Mouse (Mus musculus) left cerebral cortex, postnatal 10 days (tissue): ENCODE data around the gene Olfr69. TPM values are rescaled to one million over a fixed set of nuclear protein-coding genes. Genes with fewer than 3 reads are reported as not detected.
"Not testable (repeated sequence)": the region's sequence is repeated elsewhere in the genome, so short reads cannot be mapped to it uniquely, and the experiment has no call there.

ENCODE experiments used
- DNase-seq, 2 experiments: peaks; one replicate each; pipeline ENCODE4 v3.0.0; 2021 to 2022; ENCODE audit warnings: low spot score in 2 of 2, mixed read lengths in 1 of 2; ENCODE audit errors: extremely low spot score in 1 of 2
- intact Hi-C: fragments of 180-260 bp; cut with DNase I; formaldehyde crosslinking; loops from one replicate; pipeline ENCODE4 v1.15.1; 2025
- total RNA-seq, 2 experiments: library from RNA; stranded (reverse); gene quantifications; 2 replicates each; pipeline ENCODE4 v1.2.3; 2021

Gene Olfr69
- total RNA-seq = not detected

DNA sequence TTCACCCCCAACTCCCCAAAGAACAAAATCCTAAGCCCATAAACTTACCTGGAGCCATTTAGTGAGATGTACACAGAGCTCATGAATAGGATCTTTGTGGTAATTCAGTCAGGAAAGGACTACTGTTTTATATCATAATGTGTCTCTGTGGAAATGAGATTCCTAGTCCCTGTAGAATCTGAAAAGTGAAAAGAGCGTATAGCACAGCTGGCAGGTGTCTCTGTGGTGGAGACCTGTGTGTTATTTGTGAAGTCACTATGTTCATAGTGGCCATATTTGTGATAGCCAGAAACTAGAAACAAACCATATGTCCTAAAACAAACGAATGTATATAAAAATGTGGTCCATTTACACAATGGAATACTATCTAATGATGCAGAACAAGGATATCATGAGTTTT lies at the start of gene Olfr69:
Gene Olfr69, minus strand, starts transcription at position 101 of the 400 bp plus-strand sequence.
- intact Hi-C loops = no loop called here
- no peak for DNase-seq

DNA sequence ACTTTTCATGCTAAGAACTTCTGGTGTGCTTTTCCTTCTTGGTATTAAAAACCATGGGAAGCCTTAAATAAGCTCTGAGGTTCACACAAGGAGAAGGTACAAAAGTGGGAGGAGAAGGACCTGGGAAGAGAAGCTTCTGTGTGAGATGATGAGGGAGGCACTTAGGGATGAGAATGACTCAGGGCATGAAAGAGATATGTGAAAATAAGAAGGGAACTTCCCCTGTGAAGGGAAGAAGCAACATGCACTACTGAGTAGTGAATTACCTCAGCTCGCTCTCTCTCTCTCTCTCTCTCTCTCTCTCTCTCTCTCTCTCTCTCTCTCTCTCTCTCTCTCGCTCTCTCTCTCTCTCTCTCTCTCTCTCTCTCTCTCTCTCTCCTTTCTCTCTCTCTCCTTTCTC lies 43.7 kb upstream of the Olfr69 start:
- intact Hi-C loops, DNase-seq: not testable (repeated sequence)

DNA sequence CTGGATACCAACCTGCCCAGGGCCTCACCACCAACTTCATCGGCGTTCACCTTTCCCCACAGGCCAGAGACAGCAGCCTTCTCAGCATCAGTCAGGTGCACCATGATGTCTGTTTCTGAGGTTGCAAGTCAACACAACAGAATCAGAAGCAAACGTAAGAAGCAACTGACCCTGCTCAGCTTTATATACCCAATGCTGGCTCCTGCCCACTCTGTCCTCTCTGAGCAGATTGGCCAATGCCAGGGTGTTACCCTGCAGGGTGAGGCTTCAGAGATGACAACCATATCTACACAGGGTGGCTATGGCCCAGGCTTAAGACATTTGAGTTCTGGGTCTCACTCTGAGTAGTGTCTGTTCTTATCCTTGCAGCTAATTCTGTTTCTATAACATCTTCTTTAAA lies 42.4 kb upstream of the Olfr69 start, which contains the start of gene Hbb-bt:
Gene Hbb-bt, minus strand, starts transcription at position 231 of the 400 bp plus-strand sequence.
- intact Hi-C loops = no loop called here
- DNase-seq = no peak

DNA sequence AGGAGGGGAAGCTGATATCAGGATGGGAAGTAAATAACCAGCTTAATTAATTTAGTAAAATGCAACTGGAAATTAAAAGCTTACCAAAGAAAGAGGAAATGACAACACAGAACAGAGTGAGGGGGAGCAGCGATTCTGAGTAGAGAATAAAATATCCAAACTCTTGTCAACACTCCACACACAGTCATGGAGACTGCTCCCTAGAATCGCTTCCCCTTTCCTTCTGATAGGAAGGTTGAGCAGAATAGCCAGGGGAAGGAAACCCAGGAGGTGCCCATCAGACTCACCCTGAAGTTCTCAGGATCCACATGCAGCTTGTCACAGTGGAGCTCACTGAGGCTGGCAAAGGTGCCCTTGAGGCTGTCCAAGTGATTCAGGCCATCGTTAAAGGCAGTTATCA lies 41.8 kb upstream of the Olfr69 start:
- DNase-seq, intact Hi-C loops: not testable (repeated sequence)

DNA sequence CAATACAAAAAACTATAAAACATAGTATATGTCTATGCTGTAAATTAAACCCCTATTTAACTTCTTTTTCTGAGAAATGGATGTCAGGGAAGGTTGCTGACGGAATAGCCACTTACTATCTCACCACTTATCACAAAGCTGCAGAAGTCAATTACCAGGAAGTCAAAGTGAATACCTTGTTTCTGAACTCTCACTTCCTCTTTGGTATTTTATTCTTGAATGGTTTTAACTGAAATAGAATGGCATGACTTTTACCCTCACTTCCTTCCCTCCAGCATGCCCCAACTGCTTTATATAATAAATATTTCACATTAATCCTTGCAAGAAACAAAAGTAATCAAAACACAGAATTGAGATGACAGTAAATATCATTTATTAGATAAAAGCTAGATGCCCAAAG lies 40.8 kb upstream of the Olfr69 start:
- no peak for DNase-seq
- intact Hi-C loops = no loop called here

GRCm38 (mm10) chr7:103811223-103811845 lies 39.9 kb upstream of the Olfr69 start:
- intact Hi-C loops = no loop called here
- no peak for DNase-seq

- no peak for DNase-seq
- intact Hi-C loops = no loop called here
Observed at GRCm38 (mm10) chr7:103810746-103811145, 39.4 kb upstream of the Olfr69 start.

DNA sequence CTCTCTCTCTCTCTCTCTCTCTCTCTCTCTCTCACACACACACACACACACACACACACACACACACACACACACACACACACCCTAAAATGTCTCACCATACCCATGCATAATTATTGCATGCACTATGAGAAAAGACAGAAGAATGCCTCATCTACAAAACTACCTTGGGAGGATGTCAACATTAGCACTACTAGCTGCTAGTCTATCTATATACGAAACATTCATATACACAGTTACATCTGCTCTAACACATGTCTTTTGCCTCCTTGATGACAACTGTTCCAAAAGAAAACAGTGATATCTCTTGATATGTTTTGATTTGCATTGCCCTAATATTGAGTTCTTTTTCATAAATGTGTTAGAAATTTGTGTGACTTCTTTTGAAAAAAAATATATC lies 38.9 kb upstream of the Olfr69 start:
- intact Hi-C loops = no loop called here

GRCm38 (mm10) chr7:103809801-103810155 lies 38.4 kb upstream of the Olfr69 start:
- DNase-seq = no peak
- intact Hi-C loops = no loop called here

More for the DNA sequence above, 38.9 kb upstream of the Olfr69 start:
- no peak for DNase-seq

DNA sequence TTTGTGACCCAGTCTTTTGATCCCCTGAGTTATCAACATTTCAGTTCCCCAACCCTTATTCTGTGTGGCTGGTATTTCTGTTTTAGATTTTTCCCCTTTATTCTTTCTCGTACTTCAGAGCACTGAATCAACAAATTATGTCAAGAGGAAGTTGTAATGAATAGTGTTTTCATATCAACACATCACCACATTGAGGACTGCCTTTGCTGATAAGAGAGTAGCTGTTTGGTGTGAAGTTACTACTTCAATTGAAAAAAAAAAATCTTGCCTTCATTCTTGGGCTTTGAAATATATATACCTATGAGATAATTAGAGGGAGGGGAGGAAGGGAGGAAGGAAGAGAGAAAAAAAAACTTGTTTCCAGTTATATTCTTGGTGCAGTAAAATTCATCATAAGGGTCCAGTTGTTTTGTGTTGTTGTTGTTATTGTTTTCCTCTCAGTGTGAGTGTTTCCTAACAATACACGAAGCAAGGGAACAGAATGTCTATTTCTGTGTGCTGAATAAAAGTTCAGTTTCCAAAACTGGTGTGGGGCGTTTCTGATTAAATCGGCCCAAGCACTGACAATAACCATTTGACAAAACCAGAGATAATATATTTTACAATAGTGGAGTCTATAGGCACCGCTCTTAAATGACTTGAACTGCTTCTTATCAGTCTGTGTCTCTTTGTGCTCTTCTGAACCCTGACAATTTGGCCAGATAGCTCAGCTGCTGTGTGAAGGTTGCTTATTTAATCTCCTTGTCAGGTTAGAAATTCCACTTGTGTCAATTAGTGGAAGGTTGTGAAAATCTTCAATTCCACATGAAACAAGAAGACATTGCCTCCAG lies 37.8 kb upstream of the Olfr69 start:
- DNase-seq = no peak
- intact Hi-C loops = no loop called here

DNA sequence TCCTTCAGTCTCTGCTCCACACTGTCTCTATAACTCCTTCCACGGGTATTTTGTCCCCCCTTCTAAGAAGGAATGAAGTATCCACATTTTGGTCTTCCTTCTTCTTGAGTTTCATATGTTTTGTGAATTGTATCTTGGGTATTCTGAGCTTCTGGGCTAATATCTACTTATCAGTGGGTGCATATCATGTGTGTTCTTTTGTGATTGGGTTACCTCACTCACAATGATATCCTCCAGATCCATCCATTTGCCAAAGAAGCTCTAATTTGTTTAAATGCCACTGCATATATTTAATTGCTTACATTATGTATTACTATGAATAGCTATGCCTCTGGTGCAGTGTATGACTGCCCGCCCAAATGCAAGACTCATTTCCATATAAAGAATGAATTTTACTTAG lies 36.7 kb upstream of the Olfr69 start:
- intact Hi-C loops = not testable (repeated sequence)

DNA sequence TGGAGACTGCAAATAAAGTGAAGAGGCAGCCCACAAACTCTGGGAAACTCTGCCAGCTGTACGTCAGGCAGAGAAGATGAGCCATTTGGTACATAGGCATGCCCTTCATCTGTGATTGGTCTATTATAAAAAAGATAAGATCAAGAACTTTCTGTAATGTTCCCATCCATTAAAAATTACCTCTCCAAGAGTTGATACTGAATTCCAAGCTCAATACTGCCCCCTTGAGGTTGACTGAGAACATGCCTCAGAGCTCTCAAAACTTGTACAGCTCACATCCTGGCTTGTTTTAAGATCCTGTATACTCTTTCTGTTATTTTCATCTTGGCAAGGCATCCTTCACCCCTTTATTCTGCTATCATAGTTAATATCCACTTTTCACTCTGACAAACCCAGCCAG lies 35.5 kb upstream of the Olfr69 start:
- intact Hi-C loops = no loop called here

More for the DNA sequence above, 36.7 kb upstream of the Olfr69 start:
- not testable (repeated sequence) for DNase-seq

DNA sequence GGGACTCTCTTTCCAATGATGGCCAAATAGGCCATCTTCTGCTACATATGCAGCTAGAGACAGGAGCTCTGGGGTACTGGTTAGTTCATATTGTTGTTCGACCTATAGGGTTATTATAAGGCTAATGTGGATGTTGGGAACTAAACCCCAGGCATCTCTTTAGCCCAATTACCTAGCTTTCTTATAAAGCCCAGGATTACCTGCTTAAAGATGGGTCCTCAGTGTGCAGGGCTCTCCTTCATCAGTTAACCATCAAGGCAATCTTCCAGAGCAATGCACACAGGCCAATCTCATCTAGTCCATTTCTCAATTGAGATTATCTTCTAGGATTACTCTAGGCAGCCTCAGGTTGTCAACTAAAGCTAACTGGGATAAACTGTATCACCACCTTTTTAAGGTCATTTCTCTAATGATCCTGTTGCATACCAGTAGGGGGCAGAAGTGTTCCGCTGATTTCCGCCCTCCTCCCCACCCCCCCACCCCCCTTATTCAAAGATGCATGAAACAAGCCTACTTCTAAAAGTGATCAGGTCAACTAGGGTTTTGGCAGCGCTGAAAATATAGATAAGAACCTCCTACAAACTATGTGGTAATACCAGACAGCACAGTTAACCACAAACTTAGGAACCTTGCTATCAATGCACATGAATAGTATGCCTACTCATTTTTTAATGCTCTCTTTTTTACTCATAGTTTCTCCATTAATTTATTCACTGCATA lies 21.4 kb upstream of the Olfr69 start:
- intact Hi-C loops = no loop called here
- no peak for DNase-seq

More for the DNA sequence above, 35.5 kb upstream of the Olfr69 start:
- DNase-seq = no peak

DNA sequence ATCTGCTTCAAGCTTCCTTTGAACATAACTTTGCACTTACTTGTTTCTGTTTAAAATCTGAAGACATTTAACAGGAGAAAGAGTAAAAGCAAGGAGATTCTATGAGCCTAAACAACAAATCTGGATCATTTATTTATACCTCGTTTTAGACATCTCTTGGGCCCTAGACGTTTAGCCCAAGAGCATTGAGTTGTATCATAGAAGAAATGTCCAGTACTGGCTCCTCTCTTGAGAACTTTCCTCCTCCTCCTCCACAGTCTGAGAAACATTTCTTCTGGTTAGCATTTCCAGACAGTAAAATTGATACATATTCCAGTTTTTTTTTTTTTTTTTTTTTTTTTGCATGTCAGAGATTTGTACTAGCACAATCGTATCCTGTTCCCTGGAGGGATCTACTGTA lies 20.3 kb upstream of the Olfr69 start, which contains the start of gene Olfr67:
Gene Olfr67, minus strand, starts transcription at position 101 of the 400 bp plus-strand sequence.
- intact Hi-C loops = no loop called here
- no peak for DNase-seq

GRCm38 (mm10) chr7:103779598-103779997 lies 8.2 kb upstream of the Olfr69 start, which contains the start of gene Olfr68:
Gene Olfr68 (minus strand): TSS chr7:103779698.
- intact Hi-C loops = no loop called here
- DNase-seq = no peak

GRCm38 (mm10) chr7:103777652-103778051 lies 6.3 kb upstream of the Olfr69 start:
- DNase-seq, intact Hi-C loops: not testable (repeated sequence)

- DNase-seq, intact Hi-C loops: not testable (repeated sequence)
Observed at GRCm38 (mm10) chr7:103767687-103768086, 3.7 kb downstream of the Olfr69 start.

DNA sequence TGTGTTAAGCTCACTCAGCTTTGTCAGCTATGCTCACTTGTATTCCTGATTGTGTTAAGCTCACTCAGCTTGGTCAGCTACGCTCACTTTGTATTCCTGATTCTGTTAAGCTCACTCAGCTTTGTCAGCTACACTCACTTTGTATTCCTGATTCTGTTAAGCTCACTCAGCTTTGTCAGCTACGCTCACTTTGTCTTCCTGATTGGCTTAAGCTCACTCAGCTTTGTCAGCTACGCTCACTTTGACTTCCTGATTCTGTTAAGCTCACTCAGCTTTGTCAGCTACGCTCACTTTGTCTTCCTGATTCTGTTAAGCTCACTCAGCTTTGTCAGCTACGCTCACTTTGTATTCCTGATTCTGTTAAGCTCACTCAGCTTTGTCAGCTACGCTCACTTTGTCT lies 9.2 kb downstream of the Olfr69 start:
- DNase-seq, intact Hi-C loops: not testable (repeated sequence)

GRCm38 (mm10) chr7:103757233-103757632 lies 14.2 kb downstream of the Olfr69 start, which contains the start of gene Olfr630:
Gene Olfr630 (minus strand): TSS chr7:103757333.
- intact Hi-C loops = no loop called here
- DNase-seq = no peak
